Mouse (Mus musculus) cerebellum, adult 2 months (tissue): ENCODE measurements at regions not wholly inside any gene's neighbourhood (a gene's known extent, or its start where the extent isn't known, plus 50 kb on each side); places are given as distances from the start of the nearest gene placed in this dataset.

Source experiments
- DNase-seq, 2 experiments: peaks; one replicate each; pipeline ENCODE4 v3.0.0; 2021
- H3K27ac ChIP-seq: fragments of 200-500 bp; 2 replicates; pipeline ENCODE4 v1.5.1; 2012; ENCODE audit warnings: low read length, control low read depth, inconsistent platforms; ENCODE audit not compliant: insufficient read depth
- H3K27me3 ChIP-seq: fragments of 200-500 bp; 2 replicates; pipeline ENCODE4 v1.6.1; 2012; ENCODE audit warnings: inconsistent platforms, mild to moderate bottlenecking, low read length, moderate library complexity; ENCODE audit not compliant: control insufficient read depth, insufficient read depth
- H3K4me1 ChIP-seq: fragments of 200-500 bp; 2 replicates; pipeline ENCODE4 v1.6.1; 2011; ENCODE audit warnings: low read length; ENCODE audit not compliant: control insufficient read depth, insufficient read depth
- H3K4me3 ChIP-seq: fragments of 200-500 bp; replicated peaks from 2 replicates; pipeline ENCODE3; 2011; ENCODE audit warnings: mild to moderate bottlenecking, low read depth, low read length, control low read depth; ENCODE audit not compliant: insufficient read depth
- CTCF ChIP-seq: fragments of 200-500 bp; IDR thresholded peaks from 2 replicates; pipeline ENCODE4 v1.5.1; 2011; ENCODE audit warnings: low read depth, mild to moderate bottlenecking, control low read depth, low read length, moderate library complexity, borderline replicate concordance; ENCODE audit not compliant: insufficient read depth
- POLR2A ChIP-seq: fragments of 200-500 bp; IDR thresholded peaks from 2 replicates; pipeline ENCODE4 v1.6.1; 2011; ENCODE audit warnings: low read length, control low read depth, borderline replicate concordance; ENCODE audit not compliant: insufficient read depth
- WGBS: fragments of 180-500 bp; shearing (Covaris S2); methylation state at CpG from one replicate; pipeline ENCODE4 v1.1.7; 2018; 5-methylcytosine and 5-hydroxymethylcytosine counted together

DNA sequence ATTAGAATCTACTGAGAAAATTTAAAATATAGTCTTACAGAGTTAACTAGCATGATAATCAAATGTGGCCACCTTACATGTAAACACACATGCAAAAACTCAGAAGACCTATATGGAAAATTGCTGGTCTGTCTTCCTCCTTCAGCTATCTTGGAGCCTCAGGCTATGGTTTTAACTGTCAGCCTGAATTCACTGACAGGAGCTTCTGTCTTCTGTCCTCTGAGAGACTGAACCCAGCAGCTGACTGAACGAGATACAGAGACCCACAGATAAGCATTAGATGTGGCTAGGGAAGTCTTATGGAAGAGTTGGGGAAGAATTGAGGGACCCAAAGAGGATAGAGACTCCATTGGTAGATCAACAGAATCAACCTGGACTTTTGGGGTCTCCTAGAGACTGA is 360.0 kb upstream of the Meox2 start:
- H3K27me3 ChIP-seq: no peaks in the 10 kb centered on the region
- 74% methylated on average over 1 of the region's 1 CpGs for WGBS
- no peak overlapping the region for H3K27ac ChIP-seq
- H3K4me3 ChIP-seq: no peak overlapping the region
- no peak for DNase-seq
- no peak for TF ChIP-seq POLR2A
- TF ChIP-seq CTCF: no peak
- H3K4me1 ChIP-seq: no peaks in the 10 kb centered on the region

DNA sequence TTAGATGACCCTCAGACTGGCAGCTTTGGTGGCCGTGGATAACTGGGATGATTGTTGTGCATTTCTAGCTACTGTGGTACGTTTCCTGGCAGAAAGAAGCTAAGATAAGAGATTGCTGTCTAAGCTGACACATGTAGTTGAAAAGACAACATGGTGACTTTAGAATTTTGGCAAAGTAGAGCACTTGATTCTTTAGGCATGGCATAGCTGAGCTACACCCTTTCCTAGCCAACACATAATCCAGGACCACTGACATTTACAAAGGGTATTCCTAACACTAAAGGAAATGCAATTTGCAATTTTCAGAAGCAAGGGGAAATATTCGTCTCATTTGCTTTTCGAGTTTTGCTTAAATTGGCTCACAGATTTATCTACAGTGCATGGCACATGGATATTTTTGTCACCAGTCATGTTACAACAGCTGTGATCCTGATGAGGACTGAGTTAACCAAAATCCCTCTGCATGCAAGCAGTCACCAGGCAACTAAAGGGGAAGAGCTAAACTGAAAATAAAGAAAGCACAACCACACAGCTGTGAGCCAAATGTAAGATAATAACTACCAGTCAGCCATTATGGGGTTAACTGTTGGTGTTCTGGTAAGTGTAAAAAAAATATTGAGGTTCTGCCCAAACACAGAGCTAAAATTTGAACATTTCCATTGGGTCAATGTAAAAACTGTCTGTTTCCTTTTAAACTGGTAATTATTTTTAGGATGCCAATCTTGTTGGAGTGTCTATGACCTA is 342.9 kb upstream of the Meox2 start:
- Histone ChIP-seq H3K4me1 (no peaks in the 10 kb centered on the region), H3K27ac (no peak overlapping the region), H3K27me3 (no peaks in the 10 kb centered on the region), H3K4me3 (no peak overlapping the region)
- DNase-seq: no peak
- WGBS: 65% methylated on average over 4 of the region's 4 CpGs
- TF ChIP-seq POLR2A: no peak
- TF ChIP-seq CTCF: no peak

DNA sequence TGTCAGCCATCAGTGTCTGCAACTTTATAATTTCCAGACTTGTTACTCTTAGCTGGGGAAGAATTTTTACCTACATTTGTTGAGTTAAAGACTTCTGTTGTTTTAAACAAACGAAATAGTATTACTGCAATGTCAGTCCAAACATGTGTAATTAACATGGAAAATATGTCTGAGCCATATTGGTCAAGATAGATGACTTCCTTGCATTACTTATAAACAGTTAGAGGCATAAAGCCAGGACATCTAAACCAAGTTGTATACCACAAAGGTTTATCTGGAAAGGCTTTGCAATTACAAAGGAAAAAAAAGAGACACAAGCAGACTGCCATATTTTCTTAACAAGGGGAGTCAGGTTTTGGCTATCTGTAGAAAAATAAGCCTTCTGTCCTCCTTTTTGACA is 342.2 kb upstream of the Meox2 start:
- H3K27me3 ChIP-seq: no peaks in the 10 kb centered on the region
- WGBS: 43% methylated on average over 1 of the region's 1 CpGs
- DNase-seq: no peak
- no peak for TF ChIP-seq POLR2A
- TF ChIP-seq CTCF: no peak
- H3K4me3 ChIP-seq: no peak overlapping the region
- H3K27ac ChIP-seq: no peak overlapping the region
- H3K4me1 ChIP-seq: no peaks in the 10 kb centered on the region

DNA sequence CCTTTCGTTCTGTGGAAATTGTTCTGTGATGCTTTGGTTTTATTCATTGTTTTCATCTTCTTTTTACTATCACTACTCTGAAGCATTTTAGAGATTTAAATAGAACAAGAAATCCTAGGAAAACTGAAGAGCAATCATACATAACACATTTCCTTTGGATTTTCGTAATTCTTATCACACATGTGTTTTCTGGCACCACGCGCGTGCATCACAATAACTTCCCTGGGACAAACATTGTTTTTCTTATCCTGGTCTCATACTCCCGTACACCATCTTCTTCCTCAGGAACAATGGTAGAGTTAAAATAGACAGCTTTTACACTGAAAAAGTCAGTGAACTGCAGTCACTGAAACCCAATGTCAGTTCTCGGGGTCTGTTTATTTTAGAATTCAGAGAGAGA is 327.6 kb upstream of the Meox2 start:
- H3K4me1 ChIP-seq: no peaks in the 10 kb centered on the region
- H3K4me3 ChIP-seq: no peak overlapping the region
- H3K27me3 ChIP-seq: no peaks in the 10 kb centered on the region
- no peak for DNase-seq
- 81% methylated on average over 7 of the region's 7 CpGs for WGBS
- TF ChIP-seq POLR2A (no peak), CTCF (no peak)
- H3K27ac ChIP-seq: no peak overlapping the region

DNA sequence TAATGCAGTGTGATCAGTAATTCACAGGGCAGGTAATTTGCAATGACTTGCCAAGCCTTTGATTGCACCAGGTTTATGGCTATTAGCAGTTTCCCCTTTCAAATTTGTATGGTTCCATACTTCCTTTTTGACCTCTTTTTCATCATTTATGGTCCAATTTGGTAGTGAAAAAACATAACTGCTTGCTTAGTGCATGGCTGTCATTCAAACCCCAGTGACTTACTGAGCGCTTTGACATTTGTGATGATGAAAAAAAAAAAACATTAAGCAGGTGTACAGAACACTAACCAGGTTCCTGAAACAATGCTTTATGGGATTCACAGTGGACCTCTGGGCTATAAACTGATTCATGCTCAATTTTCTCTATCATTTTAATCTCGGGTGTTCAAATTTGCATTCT is 317.5 kb upstream of the Meox2 start:
- H3K4me1 ChIP-seq: no peaks in the 10 kb centered on the region
- TF ChIP-seq POLR2A (no peak), CTCF (no peak)
- no peak overlapping the region for H3K4me3 ChIP-seq
- H3K27ac ChIP-seq: no peak overlapping the region
- WGBS: 93% methylated on average over 2 of the region's 2 CpGs
- no peaks in the 10 kb centered on the region for H3K27me3 ChIP-seq
- no peak for DNase-seq

DNA sequence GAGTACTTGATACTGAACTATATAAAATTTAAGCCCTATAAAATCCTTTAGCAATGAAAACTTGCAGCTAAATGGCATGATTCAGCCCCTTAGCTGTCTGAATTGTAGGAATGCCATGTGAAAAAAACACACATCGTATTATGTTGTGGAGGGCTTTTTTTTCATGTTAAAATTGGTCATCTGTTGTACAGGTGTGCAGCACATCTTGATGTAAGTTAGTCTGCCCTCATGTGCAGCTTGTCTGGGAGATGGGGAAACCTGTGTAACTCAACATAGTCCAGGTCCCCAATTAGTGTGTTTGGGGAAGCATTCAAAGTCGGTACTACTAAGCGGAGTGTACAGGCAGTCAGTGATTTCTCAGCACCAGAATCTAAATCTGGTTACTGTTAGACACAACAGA is 316.9 kb upstream of the Meox2 start:
- H3K27me3 ChIP-seq: no peaks in the 10 kb centered on the region
- TF ChIP-seq CTCF (no peak), POLR2A (no peak)
- no peak overlapping the region for H3K27ac ChIP-seq
- 93% methylated on average over 3 of the region's 3 CpGs for WGBS
- no peak overlapping the region for H3K4me3 ChIP-seq
- no peaks in the 10 kb centered on the region for H3K4me1 ChIP-seq
- no peak for DNase-seq

DNA sequence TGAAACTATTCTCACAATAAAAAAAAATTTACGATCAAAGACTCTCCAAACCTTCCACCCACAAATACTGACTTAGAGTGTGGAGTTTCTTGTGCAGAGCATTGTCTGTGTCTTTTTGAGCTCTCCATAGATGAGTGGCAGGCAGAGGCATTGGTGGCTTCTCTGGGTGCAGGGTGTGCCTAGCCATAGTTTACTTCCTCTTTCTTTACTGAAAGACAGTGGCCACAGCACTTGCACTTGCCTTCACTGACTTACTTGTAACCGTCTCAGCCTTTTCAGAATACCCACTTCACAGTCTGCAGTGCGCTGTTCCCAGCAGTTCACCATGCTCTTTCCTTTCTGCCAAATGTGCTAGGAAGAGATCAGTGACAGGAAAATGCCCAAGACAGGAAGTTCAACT is 316.1 kb upstream of the Meox2 start:
- 83% methylated on average over 3 of the region's 3 CpGs for WGBS

DNA sequence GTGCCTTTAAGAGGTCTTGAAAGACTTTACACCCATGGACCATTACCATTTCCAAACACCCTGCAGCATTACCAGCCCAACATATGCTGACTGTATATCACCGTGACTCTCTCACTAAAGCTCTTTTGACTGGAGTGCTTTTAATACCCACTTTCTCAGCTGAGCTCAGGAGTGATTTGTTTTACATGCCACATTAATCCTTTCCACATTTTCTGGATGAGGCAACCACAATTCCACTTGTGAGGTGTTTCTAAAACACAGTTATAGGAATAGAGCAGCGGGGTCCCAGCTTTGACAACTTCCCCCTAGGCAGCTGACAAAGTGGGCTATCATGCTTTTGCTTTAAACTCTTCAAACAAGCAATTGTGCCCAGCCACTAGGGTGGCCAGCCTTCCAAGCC is 314.5 kb upstream of the Meox2 start:
- no peak overlapping the region for H3K27ac ChIP-seq
- no peak overlapping the region for H3K4me3 ChIP-seq
- no peak for DNase-seq
- no peaks in the 10 kb centered on the region for H3K4me1 ChIP-seq
- no peak for TF ChIP-seq CTCF
- TF ChIP-seq POLR2A: no peak
- 65% methylated on average over 2 of the region's 2 CpGs for WGBS
- H3K27me3 ChIP-seq: no peaks in the 10 kb centered on the region

More for the DNA sequence above, 316.1 kb upstream of the Meox2 start:
- H3K27me3 ChIP-seq: no peaks in the 10 kb centered on the region
- DNase-seq: no peak
- H3K4me1 ChIP-seq: no peaks in the 10 kb centered on the region
- TF ChIP-seq POLR2A (no peak), CTCF (no peak)
- H3K27ac ChIP-seq: no peak overlapping the region
- no peak overlapping the region for H3K4me3 ChIP-seq
